Mouse (Mus musculus) gastrocnemius, postnatal 14 days (tissue): ENCODE data around the gene Aqp2. TPM values are rescaled to one million over a fixed set of nuclear protein-coding genes. Genes with fewer than 3 reads are reported as not detected.
A peak's percentile ranks its signal among the peaks of the same experiment; 100 is the strongest.

Source experiments
- DNase-seq: peaks from one replicate; pipeline ENCODE4 v3.0.0; 2021; ENCODE audit warnings: mixed read lengths
- intact Hi-C: fragments of 180-260 bp; cut with DNase I; formaldehyde crosslinking; loops from one replicate; pipeline ENCODE4 v1.15.1; 2025; ENCODE audit warnings: low total_unique reads
- total RNA-seq, 2 experiments: library from RNA; stranded (reverse); gene quantifications; 2 replicates each; pipeline ENCODE4 v1.2.3; 2021

The Aqp2 gene
- total RNA-seq, 2 experiments from 2014 or later: not detected

- DNase-seq: no peak
- intact Hi-C loops: no loop called here
Measured at GRCm38 (mm10) chr15:99608382-99609125, 29.7 kb downstream of the Aqp2 start.

DNA sequence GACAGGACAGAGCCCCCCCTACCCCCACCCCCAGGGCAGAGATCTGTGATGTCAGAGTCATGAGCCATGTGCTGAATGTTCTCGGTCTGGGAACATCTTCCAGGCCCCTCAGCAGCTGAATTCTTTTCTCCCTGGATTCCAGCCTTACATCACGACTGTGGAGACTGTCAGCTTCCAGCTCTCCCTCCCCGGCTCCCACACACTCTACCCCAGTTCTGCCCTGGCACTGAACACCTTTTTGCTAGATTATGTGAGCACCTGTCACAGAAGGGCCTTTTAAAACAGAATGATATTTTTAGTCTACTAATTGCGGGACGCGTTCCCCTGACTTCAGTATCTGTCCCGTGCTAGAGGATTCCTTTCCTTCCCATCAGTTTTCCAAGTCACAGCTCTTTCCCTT, 32.7 kb downstream of the Aqp2 start:
- intact Hi-C loops: no loop called here
- no peak for DNase-seq

GRCm38 (mm10) chr15:99614273-99614672, 35.4 kb downstream of the Aqp2 start:
- DNase-seq: no peak
- intact Hi-C loops: no loop called here

DNA sequence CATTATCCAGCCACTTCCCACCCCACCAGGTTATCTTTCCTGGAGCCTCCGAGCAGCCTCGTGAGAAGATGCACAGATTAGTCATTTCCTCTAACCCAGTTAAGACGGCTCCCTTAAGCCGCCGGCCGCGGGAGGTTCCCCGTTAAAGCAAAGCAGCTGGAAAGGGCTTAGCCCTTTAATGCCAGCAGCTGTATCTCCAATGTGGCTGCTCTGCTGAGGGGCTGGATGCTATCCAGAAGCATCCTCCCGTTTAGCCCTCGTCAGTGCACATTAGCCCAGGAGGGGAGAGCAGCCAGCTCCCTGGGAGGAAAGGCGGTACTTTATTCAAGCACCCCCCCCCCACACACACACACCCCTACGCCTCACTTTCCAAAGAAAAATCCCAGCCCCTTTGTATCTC, 35.9 kb downstream of the Aqp2 start:
- DNase-seq: peak; percentile 58
- intact Hi-C loops: no loop called here

DNA sequence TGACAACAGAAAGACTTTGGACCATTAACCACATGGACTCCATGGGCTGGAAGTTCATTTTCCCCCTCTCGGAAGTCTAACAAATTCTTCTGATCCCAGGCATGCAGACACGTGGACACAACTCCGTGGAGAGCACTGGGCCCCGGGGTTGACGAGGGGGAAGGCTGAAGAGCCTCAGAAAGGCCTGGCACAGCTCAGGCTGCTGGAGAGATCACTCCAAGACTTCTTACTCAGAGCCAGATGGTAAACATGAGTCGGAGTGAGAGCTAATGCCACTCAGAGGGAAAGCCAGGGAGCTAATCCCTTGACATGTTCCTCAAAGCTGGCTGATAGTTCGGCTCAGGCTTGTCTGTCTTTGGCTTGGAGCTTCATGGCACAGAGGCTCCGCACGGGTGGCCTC, 36.4 kb downstream of the Aqp2 start:
- no peak for DNase-seq
- intact Hi-C loops: no loop called here

DNA sequence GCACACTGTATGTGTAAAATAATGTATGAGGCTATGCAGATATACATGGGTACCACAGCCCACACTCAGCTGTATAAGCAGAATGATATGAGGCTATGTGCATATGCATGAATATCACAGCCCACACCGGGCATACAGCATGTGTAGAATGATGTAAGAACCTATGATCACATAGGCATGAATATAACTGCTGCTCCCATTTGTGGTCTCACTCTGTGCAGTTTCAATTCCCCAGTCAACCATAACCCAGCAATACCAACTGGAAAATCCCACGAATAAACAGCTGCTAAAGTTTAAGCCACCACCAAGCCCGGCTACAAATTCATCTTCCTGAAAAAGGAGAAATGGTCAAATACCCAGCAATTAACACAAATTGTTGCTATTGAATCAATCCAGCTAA, 39.7 kb downstream of the Aqp2 start:
- intact Hi-C loops: no loop called here
- no peak for DNase-seq

- DNase-seq: no peak
- intact Hi-C loops: no loop called here
Measured at GRCm38 (mm10) chr15:99619821-99620220, 41.0 kb downstream of the Aqp2 start.

DNA sequence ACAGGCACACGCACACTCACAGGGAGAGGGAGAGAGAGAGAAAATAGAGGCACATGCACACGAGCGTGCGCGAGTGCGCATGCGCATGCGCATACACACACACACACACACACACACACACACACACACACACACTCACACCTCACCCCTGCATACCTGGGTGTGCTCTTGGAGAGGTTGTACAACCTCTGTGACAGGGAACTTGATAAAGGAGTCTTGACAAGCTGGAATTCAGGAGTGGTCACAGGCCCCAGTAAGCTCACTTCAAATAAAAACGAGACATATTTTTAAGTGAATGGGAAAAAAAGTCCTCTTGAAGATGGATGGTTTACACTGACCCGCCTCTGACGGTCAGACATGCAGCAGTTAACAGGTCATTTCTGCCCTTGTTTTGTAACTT, 43.2 kb downstream of the Aqp2 start:
- DNase-seq: no peak
- intact Hi-C loops: no loop called here

GRCm38 (mm10) chr15:99631618-99632017, 52.8 kb downstream of the Aqp2 start:
- intact Hi-C loops: no loop called here
- DNase-seq: no peak

Other genes starting within 250 kb of the Aqp2 start
- gene Fmnl3, start 208.6 kb upstream of the Aqp2 start, total RNA-seq: 10 to 100 TPM; 13.3 to 13.6 TPM
- gene Tmbim6, start 186.2 kb upstream of the Aqp2 start, total RNA-seq: 100 to 1,000 TPM; 167 to 170 TPM
- 1 to 10 TPM; 8.5 to 10.0 TPM for gene Nckap5l, start 121.3 kb upstream of the Aqp2 start, total RNA-seq
- gene Bcdin3d, start 104.3 kb upstream of the Aqp2 start, total RNA-seq: 1 to 10 TPM; 3.9 to 5.0 TPM
- gene Faim2, start 50.9 kb upstream of the Aqp2 start, total RNA-seq: under 1 TPM; 0.14 to 0.16 TPM
- not detected for gene Aqp5, start 11.7 kb downstream of the Aqp2 start, total RNA-seq
- gene Aqp6, start 22.3 kb downstream of the Aqp2 start, total RNA-seq: not detected
- 1 to 10 TPM; 7.5 to 8.7 TPM for gene Racgap1, start 72.6 kb downstream of the Aqp2 start, total RNA-seq
- 1 to 10 TPM in 1 of 2 experiments, under 1 TPM in 1; 0.69 to 1.0 TPM for gene Asic1, start 91.3 kb downstream of the Aqp2 start, total RNA-seq
- gene Smarcd1, start 123.1 kb downstream of the Aqp2 start, total RNA-seq: 10 to 100 TPM in 1 of 2 experiments, 1 to 10 TPM in 1; 9.4 to 11.5 TPM
- 1 to 10 TPM; 1.7 to 1.9 TPM for gene Gm17349, start 126.4 kb downstream of the Aqp2 start, total RNA-seq
- 100 to 1,000 TPM; 487 to 557 TPM for gene Gpd1, start 138.5 kb downstream of the Aqp2 start, total RNA-seq
- gene Cox14, start 146.6 kb downstream of the Aqp2 start, total RNA-seq: 100 to 1,000 TPM; 182 TPM
- gene Cers5, start 193.8 kb downstream of the Aqp2 start, total RNA-seq: 10 to 100 TPM; 10.4 to 10.6 TPM